Mouse (Mus musculus) kidney, adult 2 months (tissue): ENCODE results near the gene Gm37240.

Source experiments
- CTCF ChIP-seq: fragments of 200-500 bp; conservative IDR thresholded peaks from 2 replicates; pipeline ENCODE4 v1.5.1; 2011; ENCODE audit warnings: low read depth, mild to moderate bottlenecking, control low read depth, low read length, moderate library complexity, mixed read lengths; ENCODE audit not compliant: insufficient read depth, insufficient read length
- POLR2A ChIP-seq: fragments of 200-500 bp; IDR thresholded peaks from one replicate; pipeline ENCODE4 v1.6.1; 2011; ENCODE audit warnings: low read depth, low read length, control low read depth

DNA sequence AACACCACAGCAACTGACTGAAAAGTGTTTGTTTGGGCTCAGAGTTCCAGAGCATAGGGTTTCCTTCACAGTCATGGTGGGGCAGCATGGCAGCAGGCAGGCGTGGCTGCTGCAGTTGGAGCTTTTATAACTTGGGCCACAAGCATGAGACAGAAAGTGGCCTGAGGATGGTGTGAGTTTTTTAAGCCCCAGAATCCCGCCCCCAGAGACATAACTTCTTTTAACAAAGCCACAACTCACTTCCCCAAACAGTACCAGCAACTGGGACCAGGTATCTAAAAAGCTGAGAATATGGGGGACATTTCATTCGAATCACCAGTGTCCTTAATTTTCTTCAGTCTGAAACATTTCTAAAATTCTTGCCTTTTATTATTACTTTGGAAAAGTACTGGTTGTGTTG lies 1049.3 kb downstream of the Gm37240 start:
- TF ChIP-seq CTCF (no peak), POLR2A (no peak)
